Mouse (Mus musculus) cerebellum, adult 2 months (tissue): ENCODE measurements at regions not wholly inside any gene's neighbourhood (a gene's known extent, or its start where the extent isn't known, plus 50 kb on each side); places are given as distances from the start of the nearest gene placed in this dataset.

Source experiments
- CTCF ChIP-seq: fragments of 200-500 bp; IDR thresholded peaks from 2 replicates; pipeline ENCODE4 v1.5.1; 2011; ENCODE audit warnings: low read depth, mild to moderate bottlenecking, control low read depth, low read length, moderate library complexity, borderline replicate concordance; ENCODE audit not compliant: insufficient read depth
- POLR2A ChIP-seq: fragments of 200-500 bp; IDR thresholded peaks from 2 replicates; pipeline ENCODE4 v1.6.1; 2011; ENCODE audit warnings: low read length, control low read depth, borderline replicate concordance; ENCODE audit not compliant: insufficient read depth

GRCm38 (mm10) chr7:70119517-70119916, 247.0 kb downstream of the Nr2f2 start:
- TF ChIP-seq POLR2A (no peak), CTCF (no peak)
